Mouse (Mus musculus) mouse trophoblast stem cell (cell line): ENCODE data around the gene Bhlhe40.

ENCODE experiments used
- in situ Hi-C, 2 experiments: fragments of 300-500 bp; cut with MseI, MboI; formaldehyde crosslinking; loops; 2 replicates in 1 of 2; 3 replicates in 1 of 2; pipeline ENCODE4 v1.15.1; 2025

Gene Bhlhe40

GRCm38 (mm10) chr6:108660206-108660877, at the start of gene Bhlhe40:
Gene Bhlhe40 (plus strand): TSS chr6:108660629.
- in situ Hi-C loops: loop anchor here in 1 of 2 experiments (10.0 kb wide), 1 partner anchor 236 kb away; no protein-coding TSS in a partner anchor

- in situ Hi-C loops: no loop called here
Observed at GRCm38 (mm10) chr6:108611663-108612062, 48.8 kb upstream of the Bhlhe40 start.

GRCm38 (mm10) chr6:108618025-108618424, 42.4 kb upstream of the Bhlhe40 start:
- in situ Hi-C loops: no loop called here

GRCm38 (mm10) chr6:108623028-108623565, 37.3 kb upstream of the Bhlhe40 start:
- in situ Hi-C loops: no loop called here

GRCm38 (mm10) chr6:108624915-108625314, 35.5 kb upstream of the Bhlhe40 start:
- in situ Hi-C loops: no loop called here

- in situ Hi-C loops: no loop called here
Observed at GRCm38 (mm10) chr6:108630701-108631100, 29.7 kb upstream of the Bhlhe40 start.

- in situ Hi-C loops: no loop called here
Observed at GRCm38 (mm10) chr6:108638157-108638833, 22.1 kb upstream of the Bhlhe40 start.

- in situ Hi-C loops: no loop called here
Observed at GRCm38 (mm10) chr6:108642020-108642419, 18.4 kb upstream of the Bhlhe40 start.

GRCm38 (mm10) chr6:108643035-108643434, 17.4 kb upstream of the Bhlhe40 start:
- in situ Hi-C loops: no loop called here

- in situ Hi-C loops: no loop called here
Observed at GRCm38 (mm10) chr6:108644311-108644710, 16.1 kb upstream of the Bhlhe40 start.

- in situ Hi-C loops: no loop called here
Observed at GRCm38 (mm10) chr6:108647094-108647493, 13.3 kb upstream of the Bhlhe40 start.

- in situ Hi-C loops: no loop called here
Observed at GRCm38 (mm10) chr6:108648072-108648471, 12.4 kb upstream of the Bhlhe40 start.

- in situ Hi-C loops: no loop called here
Observed at GRCm38 (mm10) chr6:108655861-108656260, 4.6 kb upstream of the Bhlhe40 start.

GRCm38 (mm10) chr6:108658051-108658415, 2.4 kb upstream of the Bhlhe40 start:
- in situ Hi-C loops: no loop called here

- in situ Hi-C loops: no loop called here
Observed at GRCm38 (mm10) chr6:108658416-108659201, 1.8 kb upstream of the Bhlhe40 start.

GRCm38 (mm10) chr6:108659221-108659725, 1.2 kb upstream of the Bhlhe40 start:
- in situ Hi-C loops: no loop called here

GRCm38 (mm10) chr6:108659726-108660205, 663 bp upstream of the Bhlhe40 start:
- in situ Hi-C loops: loop anchor here in 1 of 2 experiments (10.0 kb wide), 1 partner anchor 235 kb away; no protein-coding TSS in a partner anchor

GRCm38 (mm10) chr6:108660878-108661389, 505 bp downstream of the Bhlhe40 start:
- in situ Hi-C loops: loop anchor here in 1 of 2 experiments (10.0 kb wide), 1 partner anchor 236 kb away; no protein-coding TSS in a partner anchor

GRCm38 (mm10) chr6:108661412-108661811, 983 bp downstream of the Bhlhe40 start:
- in situ Hi-C loops: loop anchor here in 1 of 2 experiments (10.0 kb wide), 1 partner anchor 237 kb away; no protein-coding TSS in a partner anchor

GRCm38 (mm10) chr6:108661890-108662289, 1.5 kb downstream of the Bhlhe40 start:
- in situ Hi-C loops: loop anchor here in 1 of 2 experiments (10.0 kb wide), 1 partner anchor 237 kb away; no protein-coding TSS in a partner anchor
